Mouse (Mus musculus): Measurements from ENCODE around the gene Crygs. TPM values are rescaled to one million over a fixed set of nuclear protein-coding genes. Genes with fewer than 3 reads are reported as not detected.

Gene Crygs
- not detected in 2 replicates for polyA plus RNA-seq (2012; rRNA removed)
- polyA plus RNA-seq (2014; fragmentation: Nextera tagmentation; extraction: Ambion mirVana), result not detected in 2 replicates

DNA sequence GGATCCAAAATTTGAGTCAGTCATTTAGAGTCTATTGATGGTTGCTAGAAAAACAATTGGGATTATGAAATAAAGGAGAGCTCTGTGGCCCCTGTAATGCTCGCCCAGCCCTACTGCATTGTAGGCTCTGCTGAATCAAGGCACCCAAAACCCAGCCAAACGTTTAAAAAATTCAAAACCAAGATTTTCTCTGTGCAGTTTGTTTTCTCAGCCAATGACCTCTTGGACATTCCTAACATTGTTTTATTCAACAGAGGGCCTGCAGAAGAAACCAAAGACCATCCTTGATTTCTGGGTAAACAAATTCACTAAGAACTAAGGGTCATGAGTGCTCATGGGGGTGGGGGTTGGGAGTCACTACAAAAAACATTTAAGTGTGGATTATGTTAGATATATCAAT is at the start of gene Crygs:
Gene Crygs (minus strand): TSS at position 101 of the 400 bp plus-strand sequence.
- TF ChIP-seq POLR2A (IDR thresholded peaks at IDR 0.05; ENCODE audit: borderline replicate concordance, extremely low read depth, insufficient read depth, insufficient read length), result no peak
- ATAC-seq (ENCODE audit: low FRiP score, low read depth), result no peak

GRCm38 (mm10) chr16:22857431-22858113 is 46.2 kb upstream of the Crygs start, which contains the start of the genes Tbccd1 and Dnajb11:
Tbccd1 (minus strand) TSS chr16:22857669.
Dnajb11 (plus strand) TSS chr16:22857845.
- H3K9ac ChIP-seq (ENCODE audit: low read depth, low read length, severe bottlenecking), result peak within 1 kb of the TSS; percentile 79

More for the DNA sequence above, at the start of gene Crygs:
- no peaks in the 10 kb centered on the region for H3K4me1 ChIP-seq (ENCODE audit: control insufficient read depth, insufficient read depth, low read length)
- H3K9me3 ChIP-seq (ENCODE audit: control insufficient read depth, low read length), result no peaks in the 10 kb centered on the region
- 80% methylated on average over 2 of the region's 2 CpGs for WGBS
- H3K27ac ChIP-seq (replicated peaks; ENCODE audit: low read depth, low read length), result no peak within 1 kb of the TSS
- H3K4me2 ChIP-seq (replicated peaks; ENCODE audit: low read depth, low read length, severe bottlenecking), result no peak within 1 kb of the TSS
- peaks cover 4% of the 10 kb centered on the region; the same call in 1 of the 2 replicates for H3K36me3 ChIP-seq (ENCODE audit: control insufficient read depth, insufficient read depth, low read length)
- DNase-seq (ENCODE audit: low spot score), result no peak
- no peak within 1 kb of the TSS for H3K9ac ChIP-seq (ENCODE audit: low read depth, low read length, severe bottlenecking)
- H3K4me3 ChIP-seq (replicated peaks; ENCODE audit: low read length), result no peak within 1 kb of the TSS
- no peaks in the 10 kb centered on the region for H3K27me3 ChIP-seq (ENCODE audit: control insufficient read depth, insufficient read depth, low read length)

DNA sequence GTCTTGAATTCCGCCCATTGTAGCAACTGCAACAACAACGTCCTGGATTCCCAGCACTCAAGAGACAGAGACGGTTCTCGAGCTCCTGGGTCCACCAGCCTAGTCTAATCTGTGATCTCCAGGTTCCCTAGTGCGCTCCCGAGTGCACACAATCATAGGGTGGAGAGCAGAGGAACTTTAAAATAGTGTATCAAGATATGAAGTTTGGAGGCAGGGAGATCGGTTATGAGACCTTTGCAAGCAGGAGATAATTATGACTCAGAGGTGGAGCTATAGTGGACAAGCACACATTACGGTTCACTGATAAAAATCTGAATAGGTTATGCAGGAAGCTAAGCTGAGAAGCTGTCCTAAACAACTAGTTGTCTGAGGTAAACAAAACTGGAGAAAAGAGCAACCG is 45.4 kb upstream of the Crygs start:
- Histone ChIP-seq H3K4me1 (ENCODE audit: control insufficient read depth, insufficient read depth, low read length) (peaks cover 9% of the 10 kb centered on the region), H3K4me2 (replicated peaks; ENCODE audit: low read depth, low read length, severe bottlenecking) (peak overlapping the region; percentile 82), H3K36me3 (ENCODE audit: control insufficient read depth, insufficient read depth, low read length) (peaks cover 5% of the 10 kb centered on the region), H3K4me3 (replicated peaks; ENCODE audit: low read length) (peak overlapping the region; percentile 71), H3K27ac (replicated peaks; ENCODE audit: low read depth, low read length) (peak overlapping the region; percentile 61; the same call in 1 of the 2 replicates), H3K9me3 (ENCODE audit: control insufficient read depth, low read length) (no peaks in the 10 kb centered on the region), H3K9ac (ENCODE audit: low read depth, low read length, severe bottlenecking) (peak overlapping the region; percentile 58), H3K27me3 (ENCODE audit: control insufficient read depth, insufficient read depth, low read length) (no peaks in the 10 kb centered on the region)
- no peak for TF ChIP-seq POLR2A (IDR thresholded peaks at IDR 0.05; ENCODE audit: borderline replicate concordance, extremely low read depth, insufficient read depth, insufficient read length)
- DNase-seq (ENCODE audit: low spot score) (no peak), ATAC-seq (ENCODE audit: low FRiP score, low read depth) (no peak)
- 12% methylated on average over 9 of the region's 9 CpGs for WGBS

More at GRCm38 (mm10) chr16:22857431-22858113, 46.2 kb upstream of the Crygs start, which contains the start of the genes Tbccd1 and Dnajb11:
- WGBS, result under 1% methylated on average over 62 of the region's 62 CpGs
- Histone ChIP-seq H3K27me3 (ENCODE audit: control insufficient read depth, insufficient read depth, low read length) (no peaks in the 10 kb centered on the region), H3K4me3 (replicated peaks; ENCODE audit: low read length) (peak within 1 kb of the TSS; percentile 71), H3K4me2 (replicated peaks; ENCODE audit: low read depth, low read length, severe bottlenecking) (peak within 1 kb of the TSS; percentile 82), H3K4me1 (ENCODE audit: control insufficient read depth, insufficient read depth, low read length) (peaks cover 9% of the 10 kb centered on the region), H3K27ac (replicated peaks; ENCODE audit: low read depth, low read length) (peak within 1 kb of the TSS; percentile 61; the same call in 1 of the 2 replicates), H3K9me3 (ENCODE audit: control insufficient read depth, low read length) (no peaks in the 10 kb centered on the region), H3K36me3 (ENCODE audit: control insufficient read depth, insufficient read depth, low read length) (peaks cover 11% of the 10 kb centered on the region)
- peak; percentile 100 for ATAC-seq (ENCODE audit: low FRiP score, low read depth)
- TF ChIP-seq POLR2A (IDR thresholded peaks at IDR 0.05; ENCODE audit: borderline replicate concordance, extremely low read depth, insufficient read depth, insufficient read length), result peak; percentile 59; the same call in 1 of the 2 replicates
- DNase-seq (ENCODE audit: low spot score), result peak; percentile 100

- no peak for TF ChIP-seq POLR2A (IDR thresholded peaks at IDR 0.05; ENCODE audit: borderline replicate concordance, extremely low read depth, insufficient read depth, insufficient read length)
- Histone ChIP-seq H3K9me3 (ENCODE audit: control insufficient read depth, low read length) (no peaks in the 10 kb centered on the region), H3K4me2 (replicated peaks; ENCODE audit: low read depth, low read length, severe bottlenecking) (no peak overlapping the region), H3K4me3 (replicated peaks; ENCODE audit: low read length) (no peak overlapping the region), H3K27ac (replicated peaks; ENCODE audit: low read depth, low read length) (no peak overlapping the region), H3K9ac (ENCODE audit: low read depth, low read length, severe bottlenecking) (no peak overlapping the region), H3K27me3 (ENCODE audit: control insufficient read depth, insufficient read depth, low read length) (no peaks in the 10 kb centered on the region), H3K36me3 (ENCODE audit: control insufficient read depth, insufficient read depth, low read length) (no peaks in the 10 kb centered on the region; the same call in 1 of the 2 replicates), H3K4me1 (ENCODE audit: control insufficient read depth, insufficient read depth, low read length) (peaks cover 3% of the 10 kb centered on the region)
- ATAC-seq (ENCODE audit: low FRiP score, low read depth), result no peak
- WGBS, result 97% methylated on average over 4 of the region's 4 CpGs
- DNase-seq (ENCODE audit: low spot score), result no peak
These were observed 41.3 kb upstream of the Crygs start for GRCm38 (mm10) chr16:22852709-22853108.

GRCm38 (mm10) chr16:22848331-22848730 is 37.0 kb upstream of the Crygs start:
- H3K36me3 ChIP-seq (ENCODE audit: control insufficient read depth, insufficient read depth, low read length), result no peaks in the 10 kb centered on the region; the same call in 1 of the 2 replicates
- 0 out of 2 replicates have a peak, but pooled peaks cover 6% of the 10 kb centered on the region for H3K4me1 ChIP-seq (ENCODE audit: control insufficient read depth, insufficient read depth, low read length)
- H3K27me3 ChIP-seq (ENCODE audit: control insufficient read depth, insufficient read depth, low read length), result no peaks in the 10 kb centered on the region
- ATAC-seq (ENCODE audit: low FRiP score, low read depth), result no peak
- no peak overlapping the region for H3K27ac ChIP-seq (replicated peaks; ENCODE audit: low read depth, low read length)
- no peak for TF ChIP-seq POLR2A (IDR thresholded peaks at IDR 0.05; ENCODE audit: borderline replicate concordance, extremely low read depth, insufficient read depth, insufficient read length)
- H3K9ac ChIP-seq (ENCODE audit: low read depth, low read length, severe bottlenecking), result no peak overlapping the region
- 96% methylated on average over 1 of the region's 1 CpGs for WGBS
- DNase-seq (ENCODE audit: low spot score), result no peak
- no peaks in the 10 kb centered on the region for H3K9me3 ChIP-seq (ENCODE audit: control insufficient read depth, low read length)
- H3K4me2 ChIP-seq (replicated peaks; ENCODE audit: low read depth, low read length, severe bottlenecking), result no peak overlapping the region
- H3K4me3 ChIP-seq (replicated peaks; ENCODE audit: low read length), result no peak overlapping the region
